Mouse (Mus musculus) gonadal fat pad, adult 2 months (tissue): ENCODE measurements around the gene Ltk. TPM values are rescaled to one million over a fixed set of nuclear protein-coding genes. Genes with fewer than 3 reads are reported as not detected.
"Not testable (repeated sequence)": the region's sequence is repeated elsewhere in the genome, so short reads cannot be mapped to it uniquely, and the experiment has no call there.

Experiments
- DNase-seq: peaks from one replicate; pipeline ENCODE4 v3.0.0-alpha.2; 2012; ENCODE audit warnings: low read depth
- polyA plus RNA-seq: library from polyadenylated mRNA; depleted of rRNA; stranded (reverse); fragments of >200 nt; gene quantifications from 2 replicates; pipeline ENCODE4 v1.2.3, GENCODE M21; 2012

The Ltk gene
- polyA plus RNA-seq, 1 experiment = 0.49 TPM

GRCm38 (mm10) chr2:119758844-119759835, 1.1 kb downstream of the Ltk start:
- no peak for DNase-seq

- DNase-seq = no peak
Measured at GRCm38 (mm10) chr2:119758101-119758843, 2.0 kb downstream of the Ltk start.

GRCm38 (mm10) chr2:119757601-119758100, 2.6 kb downstream of the Ltk start:
- DNase-seq = no peak

GRCm38 (mm10) chr2:119749260-119749659, 11.0 kb downstream of the Ltk start:
- DNase-seq = no peak

- no peak for DNase-seq
Measured at GRCm38 (mm10) chr2:119747554-119747953, 12.7 kb downstream of the Ltk start.

GRCm38 (mm10) chr2:119745281-119745680, 14.9 kb downstream of the Ltk start:
- DNase-seq = no peak

- no peak for DNase-seq
Measured at GRCm38 (mm10) chr2:119744163-119745111, 15.8 kb downstream of the Ltk start.

- no peak for DNase-seq
Measured at GRCm38 (mm10) chr2:119743808-119744162, 16.4 kb downstream of the Ltk start.

- DNase-seq = no peak
Measured at GRCm38 (mm10) chr2:119743176-119743807, 16.9 kb downstream of the Ltk start.

GRCm38 (mm10) chr2:119742461-119743175, 17.6 kb downstream of the Ltk start:
- DNase-seq = no peak

GRCm38 (mm10) chr2:119741581-119742411, 18.4 kb downstream of the Ltk start, which contains the start of gene Itpka:
Gene Itpka, plus strand, starts transcription at chr2:119742337.
- DNase-seq = no peak

- DNase-seq = no peak
Measured at GRCm38 (mm10) chr2:119740567-119740966, 19.7 kb downstream of the Ltk start.

- no peak for DNase-seq
Measured at GRCm38 (mm10) chr2:119737124-119737523, 23.1 kb downstream of the Ltk start.

GRCm38 (mm10) chr2:119730735-119731134, 29.5 kb downstream of the Ltk start:
- no peak for DNase-seq

- no peak for DNase-seq
Measured at GRCm38 (mm10) chr2:119727762-119728416, 32.3 kb downstream of the Ltk start.

GRCm38 (mm10) chr2:119721070-119721469, 39.2 kb downstream of the Ltk start:
- DNase-seq = no peak

- not testable (repeated sequence) for DNase-seq
Measured at GRCm38 (mm10) chr2:119715868-119716267, 44.4 kb downstream of the Ltk start.

GRCm38 (mm10) chr2:119710011-119710410, 50.2 kb downstream of the Ltk start:
- no peak for DNase-seq

GRCm38 (mm10) chr2:119707676-119708075, 52.6 kb downstream of the Ltk start:
- no peak for DNase-seq
